Mouse (Mus musculus): ENCODE data around the gene Rapgef1. TPM values are rescaled to one million over a fixed set of nuclear protein-coding genes. Genes with fewer than 3 reads are reported as not detected.
"Not testable (repeated sequence)": the region's sequence is repeated elsewhere in the genome, so short reads cannot be mapped to it uniquely, and the experiment has no call there.

Gene Rapgef1
- polyA plus RNA-seq, 1 experiment from 2014 or later, result 11.3 TPM

GRCm38 (mm10) chr2:29700898-29701297 is 81.4 kb downstream of the Rapgef1 start:
- Histone ChIP-seq H3K36me3 (ENCODE audit: control insufficient read depth, insufficient read depth) (peaks cover 43% of the 10 kb centered on the region), H3K4me3 (ENCODE audit: low read length) (no peak overlapping the region), H3K4me2 (ENCODE audit: low read depth, low read length) (no peak overlapping the region), H3K4me1 (ENCODE audit: control insufficient read depth, insufficient read depth, low read length) (no peaks in the 10 kb centered on the region), H3K9me3 (replicated peaks; ENCODE audit: control insufficient read depth, low read length) (no peaks in the 10 kb centered on the region), H3K27ac (ENCODE audit: low read length) (no peak overlapping the region), H3K27me3 (ENCODE audit: control insufficient read depth, insufficient read depth, low read length) (no peaks in the 10 kb centered on the region), H3K9ac (ENCODE audit: low read length) (no peak overlapping the region)
- no peak for ATAC-seq (replicated peaks; ENCODE audit: extremely low read depth, insufficient read depth, low FRiP score)

DNA sequence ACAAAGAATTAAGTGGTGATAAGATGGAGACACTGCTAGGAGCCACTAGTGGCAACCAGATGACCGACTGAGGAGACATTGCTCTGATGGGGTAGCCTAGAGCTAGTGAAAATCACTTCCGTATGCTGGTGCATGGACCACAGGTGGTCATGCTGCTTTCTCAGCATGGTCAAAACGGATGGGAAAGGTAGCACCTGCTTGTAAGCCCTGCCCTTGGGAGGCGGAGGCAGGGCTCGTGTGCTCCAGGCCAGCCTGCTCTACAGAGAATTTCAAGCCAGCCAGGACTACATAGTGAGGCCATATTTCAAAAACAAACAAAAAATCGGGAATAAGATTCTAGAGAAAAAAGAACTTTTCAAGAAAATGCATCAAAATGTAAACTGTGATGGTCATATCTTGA is 81.9 kb downstream of the Rapgef1 start:
- Histone ChIP-seq H3K36me3 (ENCODE audit: control insufficient read depth, insufficient read depth) (peaks cover 39% of the 10 kb centered on the region), H3K9me3 (replicated peaks; ENCODE audit: control insufficient read depth, low read length) (no peaks in the 10 kb centered on the region), H3K4me1 (ENCODE audit: control insufficient read depth, insufficient read depth, low read length) (no peaks in the 10 kb centered on the region), H3K27ac (ENCODE audit: low read length) (no peak overlapping the region), H3K27me3 (ENCODE audit: control insufficient read depth, insufficient read depth, low read length) (no peaks in the 10 kb centered on the region), H3K4me3 (ENCODE audit: low read length) (no peak overlapping the region), H3K9ac (ENCODE audit: low read length) (no peak overlapping the region), H3K4me2 (ENCODE audit: low read depth, low read length) (no peak overlapping the region)
- no peak for ATAC-seq (replicated peaks; ENCODE audit: extremely low read depth, insufficient read depth, low FRiP score)
- WGBS, result 81% methylated on average over 6 of the region's 6 CpGs

GRCm38 (mm10) chr2:29702189-29702588 is 82.7 kb downstream of the Rapgef1 start:
- no peaks in the 10 kb centered on the region for H3K27me3 ChIP-seq (ENCODE audit: control insufficient read depth, insufficient read depth, low read length)
- no peak for ATAC-seq (replicated peaks; ENCODE audit: extremely low read depth, insufficient read depth, low FRiP score)
- no peaks in the 10 kb centered on the region for H3K4me1 ChIP-seq (ENCODE audit: control insufficient read depth, insufficient read depth, low read length)
- H3K27ac ChIP-seq (ENCODE audit: low read length), result no peak overlapping the region
- WGBS, result 91% methylated on average over 8 of the region's 8 CpGs
- H3K4me3 ChIP-seq (ENCODE audit: low read length), result no peak overlapping the region
- H3K4me2 ChIP-seq (ENCODE audit: low read depth, low read length), result no peak overlapping the region
- no peak overlapping the region for H3K9ac ChIP-seq (ENCODE audit: low read length)
- H3K9me3 ChIP-seq (replicated peaks; ENCODE audit: control insufficient read depth, low read length), result no peaks in the 10 kb centered on the region
- peaks cover 46% of the 10 kb centered on the region for H3K36me3 ChIP-seq (ENCODE audit: control insufficient read depth, insufficient read depth)

GRCm38 (mm10) chr2:29703104-29704081 is 83.9 kb downstream of the Rapgef1 start:
- Histone ChIP-seq H3K9me3 (replicated peaks; ENCODE audit: control insufficient read depth, low read length) (no peaks in the 10 kb centered on the region), H3K27ac (ENCODE audit: low read length) (no peak overlapping the region), H3K4me2 (ENCODE audit: low read depth, low read length) (no peak overlapping the region), H3K9ac (ENCODE audit: low read length) (no peak overlapping the region), H3K27me3 (ENCODE audit: control insufficient read depth, insufficient read depth, low read length) (no peaks in the 10 kb centered on the region), H3K4me3 (ENCODE audit: low read length) (no peak overlapping the region), H3K4me1 (ENCODE audit: control insufficient read depth, insufficient read depth, low read length) (no peaks in the 10 kb centered on the region), H3K36me3 (ENCODE audit: control insufficient read depth, insufficient read depth) (peaks cover 48% of the 10 kb centered on the region)
- no peak for ATAC-seq (replicated peaks; ENCODE audit: extremely low read depth, insufficient read depth, low FRiP score)
- WGBS, result 87% methylated on average over 9 of the region's 9 CpGs

DNA sequence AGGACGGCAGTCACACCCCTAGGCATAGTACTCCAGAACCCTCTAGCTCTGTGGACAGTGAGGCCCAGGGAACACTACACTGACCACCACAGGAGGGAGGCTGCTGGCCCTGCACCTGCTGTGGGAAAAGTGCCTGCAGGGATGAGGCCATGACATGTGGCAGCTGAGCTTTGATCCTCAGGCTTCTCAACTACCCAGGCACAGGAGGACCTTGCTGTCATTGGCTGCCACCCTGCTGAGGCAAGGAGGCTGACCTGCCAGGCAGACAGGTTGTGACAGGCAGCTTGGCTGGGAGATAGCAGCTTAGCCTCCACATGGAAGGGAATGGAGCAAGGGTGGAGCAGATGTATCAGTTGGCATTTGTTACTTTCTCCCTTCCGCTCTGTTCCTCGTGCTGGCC is 86.0 kb downstream of the Rapgef1 start:
- H3K36me3 ChIP-seq (ENCODE audit: control insufficient read depth, insufficient read depth), result peaks cover 37% of the 10 kb centered on the region
- H3K9ac ChIP-seq (ENCODE audit: low read length), result no peak overlapping the region
- no peaks in the 10 kb centered on the region for H3K9me3 ChIP-seq (replicated peaks; ENCODE audit: control insufficient read depth, low read length)
- WGBS, result 74% methylated on average over 3 of the region's 3 CpGs
- H3K27me3 ChIP-seq (ENCODE audit: control insufficient read depth, insufficient read depth, low read length), result no peaks in the 10 kb centered on the region
- no peaks in the 10 kb centered on the region for H3K4me1 ChIP-seq (ENCODE audit: control insufficient read depth, insufficient read depth, low read length)
- H3K4me3 ChIP-seq (ENCODE audit: low read length), result no peak overlapping the region
- no peak for ATAC-seq (replicated peaks; ENCODE audit: extremely low read depth, insufficient read depth, low FRiP score)
- H3K27ac ChIP-seq (ENCODE audit: low read length), result no peak overlapping the region
- no peak overlapping the region for H3K4me2 ChIP-seq (ENCODE audit: low read depth, low read length)

GRCm38 (mm10) chr2:29706726-29707620 is 87.5 kb downstream of the Rapgef1 start:
- H3K36me3 ChIP-seq (ENCODE audit: control insufficient read depth, insufficient read depth), result peaks cover 34% of the 10 kb centered on the region
- H3K4me2 ChIP-seq (ENCODE audit: low read depth, low read length), result no peak overlapping the region
- no peak overlapping the region for H3K27ac ChIP-seq (ENCODE audit: low read length)
- no peaks in the 10 kb centered on the region for H3K4me1 ChIP-seq (ENCODE audit: control insufficient read depth, insufficient read depth, low read length)
- no peak for ATAC-seq (replicated peaks; ENCODE audit: extremely low read depth, insufficient read depth, low FRiP score)
- no peaks in the 10 kb centered on the region for H3K27me3 ChIP-seq (ENCODE audit: control insufficient read depth, insufficient read depth, low read length)
- WGBS, result 89% methylated on average over 18 of the region's 18 CpGs
- no peak overlapping the region for H3K9ac ChIP-seq (ENCODE audit: low read length)
- H3K4me3 ChIP-seq (ENCODE audit: low read length), result no peak overlapping the region
- H3K9me3 ChIP-seq (replicated peaks; ENCODE audit: control insufficient read depth, low read length), result no peaks in the 10 kb centered on the region

- Histone ChIP-seq H3K9me3 (replicated peaks; ENCODE audit: control insufficient read depth, low read length) (no peaks in the 10 kb centered on the region), H3K27me3 (ENCODE audit: control insufficient read depth, insufficient read depth, low read length) (no peaks in the 10 kb centered on the region), H3K9ac (ENCODE audit: low read length) (no peak overlapping the region), H3K4me3 (ENCODE audit: low read length) (no peak overlapping the region), H3K27ac (ENCODE audit: low read length) (no peak overlapping the region), H3K4me1 (ENCODE audit: control insufficient read depth, insufficient read depth, low read length) (no peaks in the 10 kb centered on the region), H3K36me3 (ENCODE audit: control insufficient read depth, insufficient read depth) (peaks cover 28% of the 10 kb centered on the region), H3K4me2 (ENCODE audit: low read depth, low read length) (no peak overlapping the region)
- 82% methylated on average over 4 of the region's 4 CpGs for WGBS
- ATAC-seq (replicated peaks; ENCODE audit: extremely low read depth, insufficient read depth, low FRiP score), result 0 out of 2 replicates have a peak, but pooled peaks have one; percentile 32
These were observed 88.2 kb downstream of the Rapgef1 start for GRCm38 (mm10) chr2:29707731-29708130.

DNA sequence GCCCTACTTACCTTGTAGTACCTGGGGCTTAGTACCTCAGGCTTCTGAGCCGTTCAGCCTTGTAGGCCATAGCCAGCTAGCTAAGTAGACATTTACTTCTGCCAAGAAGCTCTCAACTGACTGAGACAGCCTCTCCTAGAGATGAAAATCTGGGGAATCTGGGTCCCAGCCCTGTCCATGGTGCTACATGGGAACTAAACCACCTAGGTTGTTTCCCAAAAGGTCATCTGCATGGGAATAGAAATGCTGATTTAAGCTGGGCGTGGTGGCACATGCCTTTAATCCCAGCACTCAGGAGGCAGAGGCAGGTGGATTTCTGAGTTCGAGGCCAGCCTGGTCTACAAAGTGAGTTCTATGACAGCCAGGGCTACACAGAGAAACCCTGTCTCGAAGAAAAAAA is 88.7 kb downstream of the Rapgef1 start:
- H3K4me1 ChIP-seq (ENCODE audit: control insufficient read depth, insufficient read depth, low read length); ATAC-seq (replicated peaks; ENCODE audit: extremely low read depth, insufficient read depth, low FRiP score); H3K9ac ChIP-seq (ENCODE audit: low read length); H3K4me2 ChIP-seq (ENCODE audit: low read depth, low read length); H3K9me3 ChIP-seq (replicated peaks; ENCODE audit: control insufficient read depth, low read length); H3K4me3 ChIP-seq (ENCODE audit: low read length); H3K27me3 ChIP-seq (ENCODE audit: control insufficient read depth, insufficient read depth, low read length); H3K27ac ChIP-seq (ENCODE audit: low read length): not testable (repeated sequence)
- WGBS, result 91% methylated on average over 4 of the region's 4 CpGs
- H3K36me3 ChIP-seq (ENCODE audit: control insufficient read depth, insufficient read depth), result peaks cover 25% of the 10 kb centered on the region

DNA sequence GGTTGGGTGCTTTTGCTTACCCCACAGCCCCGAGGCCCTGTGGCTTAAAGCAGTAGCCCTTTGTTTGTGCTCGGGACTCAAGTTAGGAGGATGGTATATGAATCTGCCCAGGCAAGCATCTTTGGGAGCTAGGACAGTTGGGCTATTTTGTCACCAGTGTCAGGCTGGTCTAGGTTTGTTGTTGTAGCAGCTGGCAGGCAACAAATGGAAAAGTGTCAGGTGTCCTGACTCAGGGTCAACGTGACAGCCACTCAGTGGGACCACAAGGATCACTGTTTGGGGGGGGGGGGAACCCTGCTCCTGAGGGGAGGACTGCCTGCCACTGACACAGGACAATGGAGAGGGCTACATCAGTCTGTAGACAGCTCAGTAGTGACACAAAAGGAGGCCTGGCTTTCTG is 91.5 kb downstream of the Rapgef1 start:
- Histone ChIP-seq H3K36me3 (ENCODE audit: control insufficient read depth, insufficient read depth) (peaks cover 15% of the 10 kb centered on the region), H3K27ac (ENCODE audit: low read length) (no peak overlapping the region), H3K9me3 (replicated peaks; ENCODE audit: control insufficient read depth, low read length) (no peaks in the 10 kb centered on the region), H3K27me3 (ENCODE audit: control insufficient read depth, insufficient read depth, low read length) (no peaks in the 10 kb centered on the region), H3K9ac (ENCODE audit: low read length) (no peak overlapping the region), H3K4me1 (ENCODE audit: control insufficient read depth, insufficient read depth, low read length) (peaks cover 21% of the 10 kb centered on the region), H3K4me3 (ENCODE audit: low read length) (no peak overlapping the region), H3K4me2 (ENCODE audit: low read depth, low read length) (no peak overlapping the region)
- no peak for ATAC-seq (replicated peaks; ENCODE audit: extremely low read depth, insufficient read depth, low FRiP score)
- 66% methylated on average over 3 of the region's 3 CpGs for WGBS

Measured in heart, embryonic 16.5 days (tissue).